Mouse (Mus musculus): ENCODE measurements around the gene Ramp2.

DNA sequence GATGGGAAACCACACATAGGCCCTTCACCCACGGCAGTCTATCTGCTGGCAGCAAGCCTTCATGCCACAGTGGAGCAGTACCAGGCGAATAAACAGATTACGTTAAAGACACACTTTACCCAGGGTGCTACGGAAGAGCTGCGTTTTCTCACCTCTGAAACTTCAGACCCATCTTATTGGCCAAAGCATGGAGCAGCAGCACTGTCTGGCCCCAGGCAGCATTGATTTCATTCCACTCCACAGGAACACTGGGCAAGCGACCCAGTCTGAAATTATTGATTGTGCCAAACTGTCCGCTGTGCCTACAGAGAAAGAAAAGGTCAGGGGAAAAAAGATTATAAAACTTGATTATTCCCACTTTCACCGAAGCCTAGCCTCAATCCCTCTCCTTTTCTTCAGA is 45.4 kb downstream of the Ramp2 start:
- TF ChIP-seq CTCF (conservative IDR thresholded peaks at IDR 0.05; ENCODE audit: insufficient read depth, insufficient read length, low read depth, low read length), result no peak
- no peak for TF ChIP-seq POLR2A (IDR thresholded peaks at IDR 0.05; ENCODE audit: low read depth, low read length)

All from kidney, adult 2 months (tissue).